Mouse (Mus musculus) MEL (cell line): Measurements from ENCODE around the gene Tmem106c. TPM values are rescaled to one million over a fixed set of nuclear protein-coding genes. Genes with fewer than 3 reads are reported as not detected.

Experiments
- DNase-seq: peaks from one replicate; pipeline ENCODE4 v3.0.0; 2011; ENCODE audit warnings: low read depth, low spot score
- H3K27ac ChIP-seq: 2 replicates; pipeline ENCODE4 v1.5.1; 2012; ENCODE audit warnings: low read depth, mild to moderate bottlenecking, control low read depth, low read length, moderate library complexity; ENCODE audit not compliant: control insufficient read depth
- H3K27me3 ChIP-seq, 2 experiments: fragments of 150-350 bp in 1 of 2; sonication (generic) in 1 of 2; 2 replicates each; pipeline ENCODE4 v1.6.1; 2012; ENCODE audit warnings: low read length in 2 of 2, mild to moderate bottlenecking in 2 of 2, improper control_type of control experiment in 1 of 2, moderate library complexity in 1 of 2; ENCODE audit not compliant: insufficient read depth in 2 of 2, control insufficient read depth in 1 of 2
- H3K36me3 ChIP-seq, 2 experiments: 2 replicates each; pipeline ENCODE4 v1.6.1; 2012 to 2014; ENCODE audit warnings: low read length in 2 of 2, improper control_type of control experiment in 1 of 2, inconsistent platforms in 1 of 2, mild to moderate bottlenecking in 1 of 2; ENCODE audit not compliant: insufficient read depth in 2 of 2, control insufficient read depth in 1 of 2
- H3K4me1 ChIP-seq, 2 experiments: fragments of 150-350 bp in 1 of 2; sonication (generic) in 1 of 2; 2 replicates each; pipeline ENCODE4 v1.6.1; 2012; ENCODE audit warnings: low read length in 2 of 2, improper control_type of control experiment in 1 of 2, mild to moderate bottlenecking in 1 of 2; ENCODE audit not compliant: insufficient read depth in 2 of 2, control insufficient read depth in 1 of 2
- H3K4me3 ChIP-seq, 2 experiments: fragments of 150-350 bp in 1 of 2; sonication (generic) in 1 of 2; 2 replicates each; pipeline ENCODE4 v1.5.1; 2012; ENCODE audit warnings: low read depth in 2 of 2, low read length in 2 of 2, mild to moderate bottlenecking in 2 of 2, moderate library complexity in 2 of 2, control low read depth in 1 of 2, improper control_type of control experiment in 1 of 2; ENCODE audit not compliant: control insufficient read depth in 1 of 2, insufficient read depth in 1 of 2
- H3K79me2 ChIP-seq: 2 replicates; pipeline ENCODE4 v1.6.1; 2012; ENCODE audit warnings: mild to moderate bottlenecking, low read length, moderate library complexity; ENCODE audit not compliant: control insufficient read depth, poor library complexity, insufficient read depth
- H3K9ac ChIP-seq: 2 replicates; pipeline ENCODE4 v1.6.1; 2012; ENCODE audit warnings: low read depth, mild to moderate bottlenecking, control low read depth, low read length, moderate library complexity; ENCODE audit not compliant: control insufficient read depth, poor library complexity, severe bottlenecking
- H3K9me3 ChIP-seq: fragments of 150-350 bp; sonication (generic); replicated peaks from 2 replicates; pipeline ENCODE4 v1.6.1; 2012; ENCODE audit warnings: mild to moderate bottlenecking, low read length, improper control_type of control experiment, moderate library complexity; ENCODE audit not compliant: insufficient read depth
- CTCF ChIP-seq, 3 experiments: IDR thresholded peaks in 2 of 3; conservative IDR thresholded peaks in 1 of 3; 2 replicates each; pipeline ENCODE4 v1.5.1; 2011 to 2012; ENCODE audit warnings: low read length in 3 of 3, low read depth in 2 of 3, mild to moderate bottlenecking in 2 of 3, improper control_type of control experiment in 1 of 3, inconsistent platforms in 1 of 3, mixed read lengths in 1 of 3, moderate library complexity in 1 of 3; ENCODE audit not compliant: control insufficient read depth in 1 of 3, insufficient read depth in 1 of 3, poor library complexity in 1 of 3, severe bottlenecking in 1 of 3
- ELF1 ChIP-seq: IDR thresholded peaks from 2 replicates; pipeline ENCODE4 v1.6.1; 2014; ENCODE audit warnings: low read depth, mild to moderate bottlenecking, inconsistent platforms, low read length, improper control_type of control experiment, moderate library complexity
- EP300 ChIP-seq, 2 experiments: IDR thresholded peaks; 2 replicates each; pipeline ENCODE4 v1.6.1; 2011; ENCODE audit warnings: improper control_type of control experiment in 2 of 2, low read length in 2 of 2, low read depth in 1 of 2, mild to moderate bottlenecking in 1 of 2
- KAT2A ChIP-seq: conservative IDR thresholded peaks from 2 replicates; pipeline ENCODE4 v1.6.1; 2012; ENCODE audit warnings: low read depth, low read length, improper control_type of control experiment, inconsistent platforms
- MAX ChIP-seq: IDR thresholded peaks from 2 replicates; pipeline ENCODE4 v1.6.1; 2011; ENCODE audit warnings: low read length, improper control_type of control experiment
- MEF2A ChIP-seq: IDR thresholded peaks from 2 replicates; pipeline ENCODE4 v1.6.1; 2014; ENCODE audit warnings: low read depth, mild to moderate bottlenecking, inconsistent platforms, low read length, improper control_type of control experiment; ENCODE audit not compliant: poor library complexity, insufficient replicate concordance, severe bottlenecking; ENCODE audit errors: extremely low read depth
- MYB ChIP-seq: IDR thresholded peaks from 2 replicates; pipeline ENCODE4 v1.6.1; 2011; ENCODE audit warnings: mild to moderate bottlenecking, low read depth, low read length, improper control_type of control experiment
- MYC ChIP-seq: IDR thresholded peaks from 2 replicates; pipeline ENCODE4 v1.6.1; 2011; ENCODE audit warnings: low read depth, mild to moderate bottlenecking, low read length, improper control_type of control experiment, moderate library complexity
- NELFE ChIP-seq: IDR thresholded peaks from 2 replicates; pipeline ENCODE4 v1.6.1; 2011; ENCODE audit warnings: low read depth, low read length, improper control_type of control experiment
- POLR2AphosphoS5 ChIP-seq: IDR thresholded peaks from 2 replicates; pipeline ENCODE4 v1.6.1; 2012; ENCODE audit warnings: low read depth, borderline replicate concordance, mild to moderate bottlenecking, inconsistent platforms, low read length, moderate library complexity, mixed read lengths
- RAD21 ChIP-seq: IDR thresholded peaks from 2 replicates; pipeline ENCODE4 v1.6.1; 2011; ENCODE audit warnings: mild to moderate bottlenecking, low read depth, low read length, improper control_type of control experiment
- RCOR1 ChIP-seq: IDR thresholded peaks from 2 replicates; pipeline ENCODE4 v1.6.1; 2012; ENCODE audit warnings: low read depth, mild to moderate bottlenecking, inconsistent platforms, low read length, improper control_type of control experiment
- SIN3A ChIP-seq: IDR thresholded peaks from 2 replicates; pipeline ENCODE4 v1.6.1; 2012; ENCODE audit warnings: low read length, improper control_type of control experiment, inconsistent platforms
- TBP ChIP-seq: IDR thresholded peaks from 2 replicates; pipeline ENCODE4 v1.8.0; 2011; ENCODE audit warnings: low read depth, low read length, improper control_type of control experiment
- ZC3H11A ChIP-seq: IDR thresholded peaks from 2 replicates; pipeline ENCODE4 v1.6.1; 2012; ENCODE audit warnings: low read depth, mild to moderate bottlenecking, inconsistent platforms, low read length, improper control_type of control experiment
- ZKSCAN1 ChIP-seq: IDR thresholded peaks from 2 replicates; pipeline ENCODE4 v1.6.1; 2012; ENCODE audit warnings: low read depth, mild to moderate bottlenecking, inconsistent platforms, low read length, improper control_type of control experiment, moderate library complexity
- ZNF384 ChIP-seq: IDR thresholded peaks from 2 replicates; pipeline ENCODE4 v1.6.1; 2012; ENCODE audit warnings: low read depth, mild to moderate bottlenecking, inconsistent platforms, low read length, improper control_type of control experiment
- polyA plus RNA-seq, 2 experiments: library from polyadenylated mRNA; stranded (reverse) in 1 of 2; unstranded in 1 of 2; fragments of >175 nt in 1 of 2; fragments of >200 nt in 1 of 2; gene quantifications; 2 replicates each; pipeline versions ENCODE4 v1.2.1 to v1.2.4; 2012; ENCODE audit warnings: low replicate concordance in 2 of 2, low read depth in 1 of 2; ENCODE audit not compliant: insufficient read length in 2 of 2, insufficient read depth in 1 of 2, missing spikeins in 1 of 2
- total RNA-seq: library from RNA; depleted of rRNA; stranded (reverse); fragments of 300-350 nt; gene quantifications from 2 replicates; pipeline ENCODE4 v1.2.3, GENCODE M21; 2012

Tmem106c gene
- total and polyA plus RNA-seq, 3 experiments = 54.3 to 121 TPM; not detected in 1

- H3K27me3 ChIP-seq = no peaks in the 10 kb centered on the region; a peak in 1 of 4 replicates
Observed at GRCm38 (mm10) chr15:97944919-97945574, 19.0 kb upstream of the Tmem106c start.

GRCm38 (mm10) chr15:97945656-97946315 is 18.2 kb upstream of the Tmem106c start:
- H3K27me3 ChIP-seq = no peaks in the 10 kb centered on the region
- H3K4me3 ChIP-seq = no peak overlapping the region
- H3K79me2 ChIP-seq = no peaks in the 10 kb centered on the region
- no peak for DNase-seq
- H3K36me3 ChIP-seq = no peaks in the 10 kb centered on the region
- TF ChIP-seq MAX (no peak), ELF1 (no peak), SIN3A (no peak), ZKSCAN1 (no peak), ZC3H11A (no peak), RAD21 (no peak), EP300 (IDR thresholded peaks at IDR 0.05; ENCODE audit: low read depth in 1 of 2, low read length in 2 of 2) (no peak), MYB (no peak), NELFE (no peak), MYC (no peak), CTCF (IDR thresholded peaks at IDR 0.05 in 2 of 3, conservative IDR thresholded peaks at IDR 0.05 in 1 of 3; ENCODE audit: control insufficient read depth in 1 of 3, insufficient read depth in 1 of 3, low read depth in 2 of 3, low read length in 3 of 3, poor library complexity in 1 of 3, severe bottlenecking in 1 of 3) (no peak), KAT2A (no peak), TBP (no peak), RCOR1 (no peak), POLR2AphosphoS5 (no peak), MEF2A (no peak)
- peaks cover 0 to 9% of the 10 kb centered on the region in 2 experiments; a peak in 2 of 4 replicates for H3K4me1 ChIP-seq
- no peaks in the 10 kb centered on the region for H3K9me3 ChIP-seq
- no peak overlapping the region for H3K27ac ChIP-seq
- no peak overlapping the region for H3K9ac ChIP-seq

More at GRCm38 (mm10) chr15:97944919-97945574, 19.0 kb upstream of the Tmem106c start:
- no peak overlapping the region for H3K27ac ChIP-seq
- no peak overlapping the region for H3K9ac ChIP-seq
- H3K9me3 ChIP-seq = no peaks in the 10 kb centered on the region
- TF ChIP-seq ZNF384 = no peak
- no peaks in the 10 kb centered on the region for H3K79me2 ChIP-seq
- DNase-seq = no peak
- H3K4me1 ChIP-seq = peaks cover 0 to 9% of the 10 kb centered on the region in 2 experiments; a peak in 2 of 4 replicates
- no peak overlapping the region for H3K4me3 ChIP-seq
- no peaks in the 10 kb centered on the region for H3K36me3 ChIP-seq
